Mouse (Mus musculus): ENCODE measurements around the gene Sptan1. TPM values are rescaled to one million over a fixed set of nuclear protein-coding genes. Genes with fewer than 3 reads are reported as not detected.

Sptan1 gene
- polyA plus RNA-seq, 1 experiment = 772 TPM

- no peak overlapping the region for H3K27ac ChIP-seq (ENCODE audit: insufficient read depth, low read length)
- H3K4me1 ChIP-seq (ENCODE audit: control insufficient read depth, insufficient read depth, low read length) = no peaks in the 10 kb centered on the region
- TF ChIP-seq CTCF (IDR thresholded peaks at IDR 0.05; ENCODE audit: extremely low read depth, insufficient read depth, low read length) (no peak), POLR2A (IDR thresholded peaks at IDR 0.05; ENCODE audit: extremely low read depth, insufficient read depth, low read length) (0 out of 2 replicates have a peak, but pooled peaks have one; percentile 17)
- H3K4me3 ChIP-seq (ENCODE audit: insufficient read depth, low read length) = no peak overlapping the region
Observed at GRCm38 (mm10) chr2:30032957-30033356, 67.6 kb downstream of the Sptan1 start.

DNA sequence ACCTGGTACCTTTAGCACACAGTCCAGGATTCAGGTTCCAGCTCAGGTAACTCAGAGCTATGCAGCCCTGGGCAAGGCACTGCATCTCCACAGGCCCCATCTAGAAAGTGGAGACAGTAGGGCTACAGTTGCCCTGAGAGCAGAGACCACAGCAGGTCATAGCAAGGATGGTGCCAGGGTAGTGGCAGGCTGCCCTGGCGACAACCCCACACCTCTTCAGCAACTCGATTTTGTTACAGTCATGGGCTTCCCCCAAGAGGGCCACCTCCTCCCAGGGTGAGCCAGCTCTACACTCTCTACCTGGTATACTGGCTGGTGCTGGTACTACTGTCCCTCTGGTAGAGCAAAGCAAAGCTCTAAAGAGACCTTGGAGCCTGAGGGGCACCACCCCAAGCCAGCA lies 72.4 kb downstream of the Sptan1 start:
- no peaks in the 10 kb centered on the region for H3K4me1 ChIP-seq (ENCODE audit: control insufficient read depth, insufficient read depth, low read length)
- H3K4me3 ChIP-seq (ENCODE audit: insufficient read depth, low read length) = no peak overlapping the region
- TF ChIP-seq POLR2A (IDR thresholded peaks at IDR 0.05; ENCODE audit: extremely low read depth, insufficient read depth, low read length) (no peak), CTCF (IDR thresholded peaks at IDR 0.05; ENCODE audit: extremely low read depth, insufficient read depth, low read length) (no peak)
- no peak overlapping the region for H3K27ac ChIP-seq (ENCODE audit: insufficient read depth, low read length)

GRCm38 (mm10) chr2:30038370-30038769 lies 73.0 kb downstream of the Sptan1 start:
- Histone ChIP-seq H3K27ac (ENCODE audit: insufficient read depth, low read length) (no peak overlapping the region), H3K4me1 (ENCODE audit: control insufficient read depth, insufficient read depth, low read length) (no peaks in the 10 kb centered on the region), H3K4me3 (ENCODE audit: insufficient read depth, low read length) (no peak overlapping the region)
- TF ChIP-seq POLR2A (IDR thresholded peaks at IDR 0.05; ENCODE audit: extremely low read depth, insufficient read depth, low read length) = no peak
- no peak for TF ChIP-seq CTCF (IDR thresholded peaks at IDR 0.05; ENCODE audit: extremely low read depth, insufficient read depth, low read length)

DNA sequence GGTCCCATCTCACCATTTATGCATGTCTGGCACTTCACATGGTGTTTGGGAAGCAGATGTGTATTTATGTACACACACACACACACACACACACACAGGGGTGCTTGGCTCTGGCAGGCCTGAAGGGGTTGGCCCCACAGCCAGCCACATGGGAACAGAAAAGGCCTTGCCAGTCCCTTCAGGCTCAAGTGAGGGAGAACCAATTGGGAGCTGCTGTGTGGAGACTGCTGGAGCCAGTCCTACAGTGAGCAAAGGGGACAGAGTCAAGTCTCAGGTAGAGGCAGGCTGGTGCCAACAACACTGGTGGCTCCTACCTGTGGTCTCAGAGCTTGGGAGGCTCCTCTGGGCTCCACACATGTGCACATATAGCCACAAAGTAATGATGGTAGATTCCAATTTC lies 74.3 kb downstream of the Sptan1 start:
- Histone ChIP-seq H3K4me3 (ENCODE audit: insufficient read depth, low read length) (no peak overlapping the region), H3K27ac (ENCODE audit: insufficient read depth, low read length) (no peak overlapping the region), H3K4me1 (ENCODE audit: control insufficient read depth, insufficient read depth, low read length) (no peaks in the 10 kb centered on the region)
- TF ChIP-seq POLR2A (IDR thresholded peaks at IDR 0.05; ENCODE audit: extremely low read depth, insufficient read depth, low read length) (no peak), CTCF (IDR thresholded peaks at IDR 0.05; ENCODE audit: extremely low read depth, insufficient read depth, low read length) (no peak)

DNA sequence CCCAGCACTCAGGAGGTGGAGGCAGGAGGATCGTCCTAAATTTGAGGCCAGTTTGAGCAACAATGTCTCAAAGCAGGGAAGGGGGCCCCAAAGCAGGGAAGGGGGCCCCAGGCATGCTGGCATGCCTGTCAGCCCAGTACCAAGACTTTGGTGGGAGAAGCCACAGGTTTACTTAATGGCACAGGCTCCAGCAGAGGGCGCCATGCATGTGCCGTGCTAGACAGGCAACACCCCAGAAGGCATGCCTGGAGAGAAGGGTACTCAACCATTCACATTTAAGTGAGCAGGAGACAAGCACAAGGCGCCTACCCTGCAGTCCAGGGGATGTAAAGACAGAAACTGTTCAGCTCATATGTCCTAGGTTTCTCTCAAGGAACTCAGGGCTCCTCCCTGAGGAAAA lies 77.1 kb downstream of the Sptan1 start:
- Histone ChIP-seq H3K4me3 (ENCODE audit: insufficient read depth, low read length) (no peak overlapping the region), H3K4me1 (ENCODE audit: control insufficient read depth, insufficient read depth, low read length) (no peaks in the 10 kb centered on the region), H3K27ac (ENCODE audit: insufficient read depth, low read length) (no peak overlapping the region)
- peak; percentile 85 for TF ChIP-seq CTCF (IDR thresholded peaks at IDR 0.05; ENCODE audit: extremely low read depth, insufficient read depth, low read length)
- no peak for TF ChIP-seq POLR2A (IDR thresholded peaks at IDR 0.05; ENCODE audit: extremely low read depth, insufficient read depth, low read length)

DNA sequence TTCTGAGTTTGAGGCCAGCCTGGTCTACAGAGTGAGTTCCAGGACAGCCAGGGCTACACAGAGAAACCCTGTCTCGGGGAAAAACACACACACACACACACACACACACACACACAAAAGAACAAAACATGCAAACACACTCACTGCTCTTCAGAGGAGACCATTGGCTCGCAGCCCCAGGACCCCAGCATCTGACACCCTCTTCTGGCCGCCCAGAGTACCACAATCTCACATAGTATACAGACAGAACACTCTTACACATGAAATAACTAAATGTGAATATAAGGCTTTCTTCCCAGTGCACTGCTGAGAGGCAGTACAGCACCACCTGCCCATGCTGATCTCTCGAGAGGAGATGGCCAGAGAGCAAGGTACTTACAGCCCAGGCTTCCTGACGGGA lies 79.2 kb downstream of the Sptan1 start:
- H3K27ac ChIP-seq (ENCODE audit: insufficient read depth, low read length) = no peak overlapping the region
- no peaks in the 10 kb centered on the region; the same call in 1 of the 2 replicates for H3K4me1 ChIP-seq (ENCODE audit: control insufficient read depth, insufficient read depth, low read length)
- no peak overlapping the region for H3K4me3 ChIP-seq (ENCODE audit: insufficient read depth, low read length)
- TF ChIP-seq CTCF (IDR thresholded peaks at IDR 0.05; ENCODE audit: extremely low read depth, insufficient read depth, low read length) (no peak), POLR2A (IDR thresholded peaks at IDR 0.05; ENCODE audit: extremely low read depth, insufficient read depth, low read length) (no peak)

DNA sequence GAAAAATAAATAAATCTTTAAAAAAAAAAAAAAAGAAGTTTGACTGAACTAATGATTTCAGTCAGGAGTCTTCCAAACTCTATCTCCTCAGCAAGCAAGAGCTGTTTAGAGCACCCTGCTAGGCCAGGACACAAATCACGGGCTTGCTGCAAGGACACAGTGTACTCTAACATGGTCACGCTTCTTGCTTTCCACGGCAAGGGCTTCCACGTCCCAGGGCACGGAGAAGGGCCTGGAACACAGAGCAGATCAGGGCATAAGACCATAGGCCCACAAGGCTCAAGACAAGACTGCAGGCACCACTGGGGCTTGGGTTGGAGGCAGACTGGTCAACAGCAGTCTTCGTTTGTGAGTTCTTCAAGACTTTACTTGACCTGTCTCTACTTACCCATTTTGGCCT lies 81.8 kb downstream of the Sptan1 start:
- H3K27ac ChIP-seq (ENCODE audit: insufficient read depth, low read length) = no peak overlapping the region
- H3K4me1 ChIP-seq (ENCODE audit: control insufficient read depth, insufficient read depth, low read length) = no peaks in the 10 kb centered on the region; the same call in 1 of the 2 replicates
- no peak overlapping the region for H3K4me3 ChIP-seq (ENCODE audit: insufficient read depth, low read length)
- TF ChIP-seq CTCF (IDR thresholded peaks at IDR 0.05; ENCODE audit: extremely low read depth, insufficient read depth, low read length) (no peak), POLR2A (IDR thresholded peaks at IDR 0.05; ENCODE audit: extremely low read depth, insufficient read depth, low read length) (no peak)

DNA sequence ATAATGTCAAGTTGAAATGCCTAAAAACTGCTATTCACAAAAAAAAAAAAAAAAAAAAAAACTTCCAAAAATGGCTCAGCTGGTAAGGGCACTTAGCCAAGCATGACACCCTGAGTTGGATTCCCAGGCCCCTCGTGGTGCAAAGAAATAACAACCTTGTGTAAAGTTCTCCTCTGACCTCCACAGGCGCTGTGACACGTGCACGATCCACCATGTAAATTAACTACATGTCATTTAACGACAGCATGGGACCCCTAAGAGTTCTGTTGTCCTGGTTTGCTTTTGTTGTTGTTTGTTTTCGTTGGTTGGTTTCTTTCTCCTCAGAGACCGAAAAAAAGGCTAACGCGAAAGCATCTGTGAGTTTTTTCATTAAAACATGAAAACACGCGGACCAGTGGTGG lies 82.7 kb downstream of the Sptan1 start:
- Histone ChIP-seq H3K4me3 (ENCODE audit: insufficient read depth, low read length) (peak overlapping the region; percentile 67), H3K4me1 (ENCODE audit: control insufficient read depth, insufficient read depth, low read length) (no peaks in the 10 kb centered on the region; the same call in 1 of the 2 replicates), H3K27ac (ENCODE audit: insufficient read depth, low read length) (no peak overlapping the region)
- TF ChIP-seq CTCF (IDR thresholded peaks at IDR 0.05; ENCODE audit: extremely low read depth, insufficient read depth, low read length) = no peak
- no peak for TF ChIP-seq POLR2A (IDR thresholded peaks at IDR 0.05; ENCODE audit: extremely low read depth, insufficient read depth, low read length)

DNA sequence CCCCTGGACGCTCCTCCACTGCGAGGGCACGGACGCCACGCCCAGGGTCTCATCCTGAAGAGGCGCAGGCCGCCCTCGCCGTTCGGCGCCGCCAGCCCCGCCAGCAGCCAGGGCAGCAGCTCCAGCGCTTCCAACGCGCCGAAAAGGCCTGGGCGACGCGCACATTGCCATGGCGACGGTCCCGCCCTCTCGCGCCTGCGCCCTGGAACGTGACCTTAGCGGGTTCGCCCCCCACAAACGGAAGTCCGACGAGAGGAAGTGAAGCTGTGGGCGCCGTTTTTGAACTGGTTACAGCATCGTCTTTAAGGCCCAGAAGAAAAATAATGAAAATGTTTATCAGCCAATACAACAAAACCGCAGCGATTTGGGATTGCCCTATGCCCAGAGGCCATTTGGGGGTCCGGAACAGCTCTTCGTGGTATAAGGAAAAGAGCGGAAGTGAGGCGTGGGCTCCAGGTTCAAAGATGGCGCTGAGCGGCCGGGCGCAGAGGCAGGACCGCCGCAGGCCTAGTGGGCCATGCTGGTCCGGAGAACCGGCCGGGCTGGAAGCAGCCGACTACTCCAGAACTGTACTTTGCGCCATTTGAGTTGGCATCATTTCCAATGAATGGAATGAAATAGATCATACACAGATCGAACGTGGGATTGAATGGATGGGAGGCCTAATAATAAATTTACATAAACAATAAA lies 83.5 kb downstream of the Sptan1 start, which contains the start of gene Wdr34:
Gene Wdr34, minus strand, starts transcription at position 183 of the 690 bp plus-strand sequence.
- peak; percentile 70; the same call in 1 of the 2 replicates for TF ChIP-seq POLR2A (IDR thresholded peaks at IDR 0.05; ENCODE audit: extremely low read depth, insufficient read depth, low read length)
- TF ChIP-seq CTCF (IDR thresholded peaks at IDR 0.05; ENCODE audit: extremely low read depth, insufficient read depth, low read length) = no peak
- Histone ChIP-seq H3K4me1 (ENCODE audit: control insufficient read depth, insufficient read depth, low read length) (no peaks in the 10 kb centered on the region; the same call in 1 of the 2 replicates), H3K27ac (ENCODE audit: insufficient read depth, low read length) (peak within 1 kb of the TSS; percentile 92), H3K4me3 (ENCODE audit: insufficient read depth, low read length) (peak within 1 kb of the TSS; percentile 67)

DNA sequence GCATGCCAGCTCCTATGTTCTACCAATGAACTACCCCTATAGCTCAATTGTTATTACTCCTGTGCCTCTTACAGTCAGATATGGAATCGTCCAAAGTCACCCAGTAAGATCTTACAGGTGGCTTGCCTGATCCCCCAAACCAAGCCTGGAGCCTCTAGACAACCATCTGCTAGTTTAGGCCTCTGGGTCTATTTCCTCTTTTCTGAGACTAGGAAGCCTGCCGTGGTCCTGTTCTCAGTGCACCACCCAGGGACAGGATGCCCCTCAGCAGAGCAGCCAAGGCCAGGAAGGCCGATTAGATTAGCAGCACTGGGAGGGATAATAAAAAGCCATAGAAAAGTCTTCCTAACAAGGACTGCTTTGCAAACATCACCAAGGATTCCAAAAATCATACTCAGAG lies 84.5 kb downstream of the Sptan1 start:
- Histone ChIP-seq H3K27ac (ENCODE audit: insufficient read depth, low read length) (no peak overlapping the region), H3K4me1 (ENCODE audit: control insufficient read depth, insufficient read depth, low read length) (no peaks in the 10 kb centered on the region; the same call in 1 of the 2 replicates), H3K4me3 (ENCODE audit: insufficient read depth, low read length) (no peak overlapping the region)
- no peak for TF ChIP-seq CTCF (IDR thresholded peaks at IDR 0.05; ENCODE audit: extremely low read depth, insufficient read depth, low read length)
- no peak for TF ChIP-seq POLR2A (IDR thresholded peaks at IDR 0.05; ENCODE audit: extremely low read depth, insufficient read depth, low read length)

Data from cortical plate, adult 2 months (tissue).